Mouse (Mus musculus): Measurements from ENCODE around the gene Exosc5. TPM values are rescaled to one million over a fixed set of nuclear protein-coding genes. Genes with fewer than 3 reads are reported as not detected.

Gene Exosc5
- polyA plus RNA-seq, 1 experiment from 2014 or later = 73.1 TPM

DNA sequence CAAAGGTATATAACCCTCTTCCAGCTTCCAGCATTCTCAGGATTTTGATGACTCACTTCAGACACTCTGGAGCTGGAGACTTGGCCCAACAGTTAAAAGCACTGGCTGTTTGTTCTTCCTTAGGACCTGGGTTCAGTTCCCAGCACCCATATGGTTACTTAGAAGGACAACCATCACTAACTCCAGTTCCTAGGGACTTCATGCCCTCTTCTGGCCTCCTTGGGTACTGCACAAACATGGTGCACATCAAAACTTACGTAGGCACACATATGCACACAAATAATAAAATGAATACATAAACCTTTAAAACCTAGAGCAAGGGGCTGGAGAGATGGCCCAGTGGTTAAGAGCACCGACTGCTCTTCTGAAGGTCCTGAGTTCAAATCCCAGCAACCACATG is 43.4 kb downstream of the Exosc5 start:
- Histone ChIP-seq H3K4me1 (peaks cover 11% of the 10 kb centered on the region), H3K4me3 (no peak overlapping the region), H3K9me3 (peaks cover 6% of the 10 kb centered on the region; the same call in 1 of the 2 replicates), H3K27me3 (peaks cover 19% of the 10 kb centered on the region), H3K36me3 (no peaks in the 10 kb centered on the region), H3K27ac (no peak overlapping the region), H3K9ac (no peak overlapping the region), H3K4me2 (replicated peaks) (no peak overlapping the region)
- no peak for ATAC-seq (ENCODE audit: low FRiP score, low read depth)
- WGBS = 97% methylated on average over 2 of the region's 2 CpGs

DNA sequence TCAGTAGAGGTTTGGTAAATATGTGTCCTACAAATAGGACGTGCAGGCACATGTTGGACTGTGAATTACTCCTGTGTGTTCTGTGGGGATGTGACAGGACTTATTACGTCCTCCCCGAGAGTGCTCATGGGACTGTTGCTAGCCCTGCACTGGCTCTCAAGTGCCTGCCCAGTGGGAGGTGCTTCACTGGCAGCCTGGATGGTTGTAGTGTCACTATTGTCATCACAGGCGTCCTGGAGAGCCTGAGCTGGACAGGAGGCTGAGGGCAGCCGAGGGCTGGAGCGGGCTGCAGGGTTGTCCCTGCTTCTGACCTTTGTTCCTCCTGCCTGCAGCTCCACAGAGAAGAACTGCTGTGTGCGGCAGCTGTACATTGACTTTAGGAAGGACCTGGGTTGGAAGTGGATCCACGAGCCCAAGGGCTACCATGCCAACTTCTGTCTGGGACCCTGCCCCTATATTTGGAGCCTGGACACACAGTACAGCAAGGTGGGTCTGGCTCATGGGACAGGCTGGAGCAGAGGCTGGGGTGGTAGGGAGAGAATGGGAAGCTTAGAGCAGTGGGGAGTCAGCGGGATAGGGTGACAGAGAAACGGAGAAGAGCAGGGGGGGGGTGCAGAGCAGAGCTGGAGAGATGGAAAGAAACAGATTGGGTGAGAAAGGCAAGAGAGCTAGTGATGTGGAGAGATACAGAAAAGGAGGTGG is 45.0 kb downstream of the Exosc5 start:
- Histone ChIP-seq H3K4me2 (replicated peaks) (no peak overlapping the region; the same call in 1 of the 2 replicates), H3K9ac (no peak overlapping the region), H3K4me3 (0 out of 2 replicates have a peak overlapping the region, but pooled peaks have one; percentile 22), H3K27me3 (peaks cover 16% of the 10 kb centered on the region), H3K27ac (no peak overlapping the region), H3K9me3 (peaks cover 6% of the 10 kb centered on the region; the same call in 1 of the 2 replicates), H3K4me1 (peaks cover 23% of the 10 kb centered on the region), H3K36me3 (no peaks in the 10 kb centered on the region)
- WGBS = 30% methylated on average over 10 of the region's 10 CpGs
- ATAC-seq (ENCODE audit: low FRiP score, low read depth) = no peak

GRCm38 (mm10) chr7:25704716-25705364 is 45.9 kb downstream of the Exosc5 start:
- H3K9me3 ChIP-seq = peaks cover 6% of the 10 kb centered on the region; the same call in 1 of the 2 replicates
- H3K27ac ChIP-seq = no peak overlapping the region
- peaks cover 25% of the 10 kb centered on the region for H3K4me1 ChIP-seq
- no peaks in the 10 kb centered on the region for H3K36me3 ChIP-seq
- H3K4me3 ChIP-seq = peak overlapping the region; percentile 22
- H3K27me3 ChIP-seq = peaks cover 16% of the 10 kb centered on the region
- ATAC-seq (ENCODE audit: low FRiP score, low read depth) = no peak; the same call in 1 of the 2 replicates
- 2% methylated on average over 37 of the region's 37 CpGs for WGBS
- no peak overlapping the region for H3K9ac ChIP-seq
- H3K4me2 ChIP-seq (replicated peaks) = peak overlapping the region; percentile 59

GRCm38 (mm10) chr7:25705801-25706251 is 46.9 kb downstream of the Exosc5 start:
- WGBS = 60% methylated on average over 6 of the region's 6 CpGs
- H3K4me1 ChIP-seq = peaks cover 34% of the 10 kb centered on the region
- H3K36me3 ChIP-seq = no peaks in the 10 kb centered on the region
- H3K27ac ChIP-seq = no peak overlapping the region
- H3K27me3 ChIP-seq = peaks cover 16% of the 10 kb centered on the region
- no peak overlapping the region for H3K9ac ChIP-seq
- no peak overlapping the region for H3K4me2 ChIP-seq (replicated peaks)
- no peak for ATAC-seq (ENCODE audit: low FRiP score, low read depth)
- H3K9me3 ChIP-seq = peaks cover 6% of the 10 kb centered on the region; the same call in 1 of the 2 replicates
- H3K4me3 ChIP-seq = no peak overlapping the region

- peaks cover 43% of the 10 kb centered on the region for H3K4me1 ChIP-seq
- ATAC-seq (ENCODE audit: low FRiP score, low read depth) = no peak
- peak overlapping the region; percentile 28; the same call in 1 of the 2 replicates for H3K27ac ChIP-seq
- peaks cover 6% of the 10 kb centered on the region; the same call in 1 of the 2 replicates for H3K9me3 ChIP-seq
- H3K36me3 ChIP-seq = no peaks in the 10 kb centered on the region
- peaks cover 16% of the 10 kb centered on the region for H3K27me3 ChIP-seq
- peak overlapping the region; percentile 8; the same call in 1 of the 2 replicates for H3K9ac ChIP-seq
- 65% methylated on average over 7 of the region's 7 CpGs for WGBS
- H3K4me3 ChIP-seq = no peak overlapping the region
- no peak overlapping the region for H3K4me2 ChIP-seq (replicated peaks)
Measured at GRCm38 (mm10) chr7:25706578-25707170, 47.7 kb downstream of the Exosc5 start.

DNA sequence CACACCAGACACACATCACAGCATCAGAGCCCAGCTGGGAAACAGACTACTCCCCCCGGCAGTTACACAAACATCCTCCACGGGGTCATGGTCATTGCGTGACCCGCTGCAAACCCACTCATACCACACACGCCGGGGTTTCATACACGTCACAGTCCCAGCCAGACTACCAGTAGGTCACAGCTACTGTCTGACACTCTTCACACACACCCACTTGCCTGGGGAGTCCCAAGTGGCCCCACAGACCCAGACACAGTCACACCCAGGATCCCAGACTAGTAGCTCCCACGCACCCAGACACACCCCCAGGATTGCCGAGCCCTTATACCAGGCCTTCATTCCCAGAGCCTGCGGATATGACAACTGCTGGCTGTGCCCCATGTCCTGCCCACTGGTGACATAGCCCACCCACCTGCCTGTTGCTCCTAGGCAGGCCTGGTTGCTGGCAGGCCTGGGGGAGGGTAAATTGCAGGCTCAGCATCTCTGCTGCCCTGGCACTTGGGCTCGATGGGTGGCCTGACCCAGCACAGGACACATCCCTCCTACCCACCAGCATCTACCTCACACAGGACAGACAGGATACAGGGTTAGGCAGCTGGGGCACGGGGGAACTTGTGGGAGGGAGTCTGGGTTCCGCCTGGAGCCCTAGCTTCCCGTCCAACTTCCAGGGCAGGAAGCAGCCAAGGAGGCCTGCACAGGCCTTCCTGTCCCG is 48.8 kb downstream of the Exosc5 start:
- ATAC-seq (ENCODE audit: low FRiP score, low read depth) = no peak
- Histone ChIP-seq H3K4me2 (replicated peaks) (no peak overlapping the region), H3K27ac (peak overlapping the region; percentile 22; the same call in 1 of the 2 replicates), H3K36me3 (peaks cover 8% of the 10 kb centered on the region), H3K9ac (peak overlapping the region; percentile 31; the same call in 1 of the 2 replicates), H3K9me3 (no peaks in the 10 kb centered on the region), H3K4me1 (peaks cover 53% of the 10 kb centered on the region), H3K27me3 (peaks cover 16% of the 10 kb centered on the region), H3K4me3 (no peak overlapping the region)
- WGBS = 54% methylated on average over 15 of the region's 15 CpGs

GRCm38 (mm10) chr7:25709961-25710360 is 51.0 kb downstream of the Exosc5 start:
- WGBS = 13% methylated on average over 12 of the region's 12 CpGs
- ATAC-seq (ENCODE audit: low FRiP score, low read depth) = no peak
- Histone ChIP-seq H3K9me3 (no peaks in the 10 kb centered on the region), H3K4me1 (peaks cover 45% of the 10 kb centered on the region), H3K4me2 (replicated peaks) (peak overlapping the region; percentile 46), H3K27me3 (no peaks in the 10 kb centered on the region), H3K9ac (peak overlapping the region; percentile 57), H3K36me3 (peaks cover 30% of the 10 kb centered on the region), H3K27ac (0 out of 2 replicates have a peak overlapping the region, but pooled peaks have one; percentile 15), H3K4me3 (no peak overlapping the region)

GRCm38 (mm10) chr7:25710519-25711130 is 51.7 kb downstream of the Exosc5 start:
- ATAC-seq (ENCODE audit: low FRiP score, low read depth) = 0 out of 2 replicates have a peak, but pooled peaks have one; percentile 6
- peaks cover 43% of the 10 kb centered on the region for H3K4me1 ChIP-seq
- H3K27ac ChIP-seq = 0 out of 2 replicates have a peak overlapping the region, but pooled peaks have one; percentile 33
- no peak overlapping the region for H3K4me3 ChIP-seq
- peak overlapping the region; percentile 57 for H3K9ac ChIP-seq
- WGBS = 10% methylated on average over 7 of the region's 7 CpGs
- peak overlapping the region; percentile 46 for H3K4me2 ChIP-seq (replicated peaks)
- no peaks in the 10 kb centered on the region for H3K27me3 ChIP-seq
- peaks cover 37% of the 10 kb centered on the region for H3K36me3 ChIP-seq
- no peaks in the 10 kb centered on the region for H3K9me3 ChIP-seq

DNA sequence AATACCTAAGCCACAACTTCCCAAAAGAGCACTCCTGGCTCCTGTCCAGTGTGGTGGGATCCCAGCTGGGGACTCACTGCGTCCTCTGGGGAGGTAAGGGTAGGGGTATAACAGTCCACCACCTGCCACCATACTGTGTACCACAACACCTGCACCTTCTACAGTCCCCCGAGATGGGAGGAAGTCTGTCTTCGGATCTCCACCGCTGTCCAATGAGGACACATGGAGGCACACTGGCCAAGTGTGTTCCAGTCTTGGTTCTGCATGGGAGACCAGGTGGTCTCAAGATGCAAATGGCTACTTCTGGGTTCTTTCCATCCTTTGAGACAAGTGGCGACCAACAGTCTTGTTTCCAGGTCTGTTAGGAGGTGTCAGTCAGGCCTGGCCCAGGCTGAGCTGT is 52.2 kb downstream of the Exosc5 start:
- H3K36me3 ChIP-seq = peaks cover 43% of the 10 kb centered on the region
- WGBS = 50% methylated on average over 5 of the region's 5 CpGs
- H3K27ac ChIP-seq = peak overlapping the region; percentile 33; the same call in 1 of the 2 replicates
- peaks cover 43% of the 10 kb centered on the region for H3K4me1 ChIP-seq
- H3K9me3 ChIP-seq = no peaks in the 10 kb centered on the region
- H3K27me3 ChIP-seq = no peaks in the 10 kb centered on the region
- no peak overlapping the region for H3K4me2 ChIP-seq (replicated peaks)
- H3K9ac ChIP-seq = no peak overlapping the region; the same call in 1 of the 2 replicates
- ATAC-seq (ENCODE audit: low FRiP score, low read depth) = 0 out of 2 replicates have a peak, but pooled peaks have one; percentile 24
- no peak overlapping the region for H3K4me3 ChIP-seq

DNA sequence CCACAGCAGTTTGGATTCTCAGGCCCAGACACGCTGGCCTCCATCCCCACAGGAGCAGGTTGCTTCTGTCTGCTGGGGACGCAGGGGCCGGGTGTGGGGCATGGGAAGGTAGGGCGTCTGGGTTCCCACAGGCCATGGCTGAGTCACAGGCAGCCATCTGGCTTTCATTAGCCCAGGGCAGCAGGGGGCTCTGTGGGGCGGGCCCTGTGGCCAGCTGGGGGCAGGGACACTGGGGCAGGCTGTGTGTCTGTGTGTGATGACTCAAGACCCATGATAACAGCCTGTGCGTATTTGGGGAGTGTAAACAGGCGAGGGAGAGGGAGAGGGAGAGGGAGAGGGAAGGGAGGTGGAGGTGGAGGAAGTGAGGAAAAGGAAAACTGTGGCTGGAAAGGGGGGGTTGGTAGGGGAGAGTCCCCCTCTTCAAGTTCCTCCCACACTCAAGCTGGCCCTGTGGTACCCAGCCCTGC is 52.8 kb downstream of the Exosc5 start:
- no peak for ATAC-seq (ENCODE audit: low FRiP score, low read depth)
- Histone ChIP-seq H3K27ac (peak overlapping the region; percentile 33; the same call in 1 of the 2 replicates), H3K9me3 (no peaks in the 10 kb centered on the region), H3K4me2 (replicated peaks) (no peak overlapping the region), H3K9ac (peak overlapping the region; percentile 56; the same call in 1 of the 2 replicates), H3K4me3 (no peak overlapping the region), H3K27me3 (no peaks in the 10 kb centered on the region), H3K36me3 (peaks cover 43% of the 10 kb centered on the region), H3K4me1 (peaks cover 43% of the 10 kb centered on the region)
- 4% methylated on average over 7 of the region's 7 CpGs for WGBS

- 89% methylated on average over 9 of the region's 9 CpGs for WGBS
- ATAC-seq (ENCODE audit: low FRiP score, low read depth) = no peak
- H3K27ac ChIP-seq = peak overlapping the region; percentile 28; the same call in 1 of the 2 replicates
- no peak overlapping the region for H3K4me3 ChIP-seq
- no peaks in the 10 kb centered on the region for H3K9me3 ChIP-seq
- H3K4me1 ChIP-seq = peaks cover 46% of the 10 kb centered on the region
- H3K9ac ChIP-seq = 0 out of 2 replicates have a peak overlapping the region, but pooled peaks have one; percentile 56
- H3K4me2 ChIP-seq (replicated peaks) = no peak overlapping the region
- peaks cover 43% of the 10 kb centered on the region for H3K36me3 ChIP-seq
- H3K27me3 ChIP-seq = no peaks in the 10 kb centered on the region
Measured at GRCm38 (mm10) chr7:25712801-25713200, 53.8 kb downstream of the Exosc5 start.
